Mouse (Mus musculus): ENCODE results near the gene 9530003J23Rik.
A peak's percentile ranks its signal among the peaks of the same experiment; 100 is the strongest.
"Not testable (repeated sequence)": the region's sequence is repeated elsewhere in the genome, so short reads cannot be mapped to it uniquely, and the experiment has no call there.

Gene 9530003J23Rik

DNA sequence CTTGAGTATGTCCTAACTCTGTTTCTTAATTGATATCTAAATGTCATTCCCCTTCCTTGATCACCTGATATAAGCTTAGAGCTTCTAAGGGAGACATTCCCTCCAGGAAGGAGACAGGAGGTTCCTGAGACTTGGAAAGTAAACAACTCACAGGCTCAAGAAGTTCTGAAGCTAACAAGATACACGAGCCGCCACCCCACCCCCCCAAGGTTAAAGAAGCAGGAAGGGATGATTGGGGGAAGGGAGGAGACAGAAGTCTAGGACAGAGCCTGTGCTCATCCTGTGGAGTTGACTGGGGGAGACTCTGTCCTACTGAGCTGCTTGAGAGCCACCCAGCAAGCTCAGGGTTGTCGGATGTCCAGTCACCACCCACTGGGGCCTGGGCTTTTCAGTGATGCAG is 12.5 kb downstream of the 9530003J23Rik start:
- no peak for DNase-seq (ENCODE audit: extremely low read depth, insufficient read length, low spot score)

DNA sequence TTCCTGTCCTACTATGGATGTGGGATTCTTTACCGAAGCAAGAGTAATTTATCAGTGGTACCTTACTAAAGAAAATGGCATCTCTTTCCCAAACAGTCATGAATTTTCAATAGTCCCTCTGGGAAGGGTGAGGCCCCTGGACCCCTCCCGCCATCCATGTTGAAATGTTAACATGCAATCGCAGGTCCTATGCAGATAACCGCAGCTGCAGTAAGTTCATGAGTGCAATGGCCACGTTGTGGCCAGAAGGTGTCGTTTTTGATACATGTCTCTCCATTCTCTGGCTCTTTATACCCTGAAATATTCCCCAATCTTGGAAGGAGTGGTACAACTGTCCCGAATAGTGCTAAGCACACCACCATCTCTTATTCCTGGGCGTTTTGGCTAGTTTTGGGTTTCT is 13.4 kb downstream of the 9530003J23Rik start:
- no peak for DNase-seq (ENCODE audit: extremely low read depth, insufficient read length, low spot score)

DNA sequence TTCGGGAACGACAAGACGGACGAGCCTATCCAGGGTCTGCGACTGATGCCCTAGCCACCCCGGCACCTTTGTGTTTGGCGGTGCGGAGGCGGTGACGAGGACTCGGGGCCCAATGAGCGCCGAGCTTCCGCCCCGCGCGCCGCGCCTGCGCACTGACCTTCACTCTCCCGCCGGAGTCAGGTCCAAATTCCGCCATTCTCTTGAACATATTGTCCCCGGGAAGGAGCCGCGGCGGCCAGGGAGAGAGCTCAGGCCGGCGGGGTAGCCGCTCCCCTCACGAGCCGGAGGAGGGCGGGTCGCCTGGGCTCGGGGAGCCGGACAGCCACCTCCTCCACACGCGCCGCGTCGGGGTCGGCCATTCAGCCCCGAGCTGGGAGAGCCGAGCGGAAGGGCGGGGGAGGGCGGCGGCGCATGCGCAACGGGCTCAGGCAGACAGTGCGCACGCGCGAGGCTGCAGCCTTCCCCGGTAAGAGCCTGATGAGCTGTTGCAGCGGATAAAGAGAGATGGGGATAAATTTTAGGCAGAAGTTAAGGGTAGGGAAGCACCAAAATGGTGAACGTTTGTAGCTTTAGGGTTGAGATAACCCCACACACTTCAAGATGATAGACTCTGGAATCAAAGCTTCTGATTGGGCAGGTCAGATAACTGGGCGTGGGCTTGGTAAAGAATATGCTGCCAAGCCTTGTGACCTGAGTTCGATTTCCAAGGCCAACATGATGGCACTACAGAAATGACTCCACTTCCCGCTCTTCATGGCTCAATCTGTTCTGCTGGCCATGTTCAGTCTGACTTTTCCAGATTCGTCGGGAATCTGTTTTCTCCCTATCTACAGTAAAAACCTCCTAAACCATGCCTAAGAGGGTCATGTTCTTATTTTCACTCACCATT is 14.2 kb downstream of the 9530003J23Rik start, which contains the start of gene Yeats4:
Gene Yeats4 (minus strand): TSS at position 406 of the 889 bp plus-strand sequence.
- peak; percentile 97 for DNase-seq (ENCODE audit: extremely low read depth, insufficient read length, low spot score)

DNA sequence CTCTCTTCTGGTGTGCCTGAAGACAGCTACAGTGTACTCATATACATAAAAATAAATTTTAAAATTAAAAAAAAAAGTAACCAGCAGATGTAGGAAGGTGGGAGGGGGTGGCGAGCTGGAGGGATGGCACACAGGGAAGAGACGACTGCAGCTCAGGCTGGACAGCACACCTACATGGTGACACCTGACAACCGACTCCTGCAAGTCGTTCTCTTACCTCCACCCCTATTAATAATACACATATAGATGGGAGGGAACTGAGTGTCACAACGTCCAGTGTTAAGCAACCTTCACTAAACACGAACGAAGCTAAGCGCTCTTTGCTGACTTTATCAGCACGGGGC is 14.8 kb downstream of the 9530003J23Rik start:
- DNase-seq (ENCODE audit: extremely low read depth, insufficient read length, low spot score) = no peak

DNA sequence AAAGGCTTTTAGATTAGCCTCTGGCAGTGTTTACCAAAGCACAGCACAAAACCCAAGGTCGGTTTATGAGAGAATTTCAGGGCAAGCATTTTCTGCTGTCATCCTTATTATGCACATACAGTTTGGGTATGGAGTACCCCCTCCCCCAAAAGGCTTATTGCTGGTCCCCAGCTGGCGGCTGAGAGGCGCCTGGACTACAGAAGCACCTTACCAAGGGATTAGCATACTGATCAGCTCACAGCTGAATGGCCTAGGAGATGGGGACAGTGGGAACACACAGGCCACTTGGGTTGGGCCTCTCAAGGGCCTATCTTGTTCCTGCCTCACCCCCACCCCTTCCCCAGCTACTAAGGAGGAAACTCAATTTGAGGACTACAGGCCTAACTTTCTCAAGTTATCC is 15.7 kb downstream of the 9530003J23Rik start:
- DNase-seq (ENCODE audit: extremely low read depth, insufficient read length, low spot score) = no peak

DNA sequence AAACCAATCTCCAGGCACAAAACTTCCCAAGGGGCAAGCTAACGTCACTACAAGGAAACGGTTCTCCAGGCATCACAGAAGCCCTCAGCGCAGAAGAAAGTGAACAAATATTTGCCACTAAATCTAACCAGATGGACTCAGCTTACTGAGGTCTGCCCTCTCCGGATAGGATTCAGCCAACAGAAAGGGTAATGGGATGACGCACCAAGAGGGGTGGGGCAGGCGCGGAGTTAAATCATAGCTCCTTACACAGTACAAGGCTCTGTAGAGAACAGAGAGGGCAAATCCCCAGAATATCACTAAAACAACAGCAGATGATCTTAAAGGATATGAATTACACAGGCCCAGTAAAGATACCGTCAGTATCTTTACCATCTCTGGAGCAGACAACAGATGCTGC is 20.2 kb downstream of the 9530003J23Rik start:
- no peak for DNase-seq (ENCODE audit: extremely low read depth, insufficient read length, low spot score)

DNA sequence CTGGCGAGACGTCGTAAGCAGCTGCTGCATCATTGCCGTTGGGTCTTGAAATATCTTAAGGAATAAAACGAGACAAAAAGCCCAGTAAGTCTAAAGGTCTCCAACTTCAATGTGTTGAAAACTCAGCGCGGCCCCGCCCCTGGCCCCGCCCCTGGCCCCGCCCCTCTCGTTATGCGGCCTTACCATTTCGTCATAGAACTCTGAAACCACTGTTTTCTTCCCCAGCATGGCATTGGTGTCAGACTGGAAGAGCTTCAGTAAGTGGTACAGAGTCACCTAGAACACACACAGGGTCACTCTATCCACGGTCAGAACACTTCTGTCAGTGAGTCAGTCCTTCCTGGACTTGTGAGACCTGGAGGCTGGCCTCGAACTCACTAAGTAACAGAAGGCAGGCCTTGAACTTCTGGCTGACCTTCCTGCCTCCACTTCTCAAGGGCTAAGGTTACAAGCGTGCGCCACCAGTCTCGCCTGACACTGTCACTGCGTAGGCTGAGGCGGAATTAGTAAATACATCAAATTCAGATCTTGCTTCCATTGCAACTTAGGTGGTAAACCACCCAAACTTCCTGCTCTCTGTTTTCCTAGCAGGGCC is 21.2 kb downstream of the 9530003J23Rik start:
- DNase-seq (ENCODE audit: extremely low read depth, insufficient read length, low spot score) = no peak

DNA sequence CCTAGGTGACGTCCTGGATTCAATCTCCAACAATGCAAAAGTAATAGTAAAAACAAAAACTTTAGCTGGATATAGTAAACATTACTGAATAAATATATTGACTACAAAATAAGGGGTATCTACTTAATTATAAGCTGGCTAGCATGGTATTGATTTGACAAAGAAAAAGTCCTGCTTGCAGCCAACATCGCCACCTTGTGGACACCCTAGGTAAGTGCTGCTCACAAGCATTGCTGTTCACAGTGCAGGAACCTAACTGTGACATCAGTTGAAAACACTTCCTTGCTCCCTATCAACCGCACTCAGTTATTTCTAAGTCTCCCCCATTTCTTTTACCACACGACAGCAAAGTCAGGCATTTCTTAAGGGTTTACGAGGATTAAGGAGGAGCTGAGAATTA is 21.7 kb downstream of the 9530003J23Rik start:
- no peak for DNase-seq (ENCODE audit: extremely low read depth, insufficient read length, low spot score)

DNA sequence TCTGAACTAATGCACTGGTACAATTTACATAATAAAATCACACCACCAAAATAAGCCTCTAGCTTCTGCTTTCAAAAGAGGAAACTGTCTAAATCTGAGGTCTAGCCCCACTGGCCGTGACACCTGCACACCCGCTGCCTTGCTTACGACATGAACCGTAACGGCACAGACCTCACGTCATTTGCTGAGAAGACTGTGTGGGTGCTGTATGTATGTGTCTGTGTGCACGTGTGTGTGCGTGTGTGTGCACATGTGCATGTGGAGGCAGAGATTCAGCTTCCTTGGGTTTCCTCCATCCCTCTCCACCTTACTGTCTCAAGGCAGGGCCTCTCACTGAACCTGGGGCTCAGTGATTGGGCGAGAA is 22.4 kb downstream of the 9530003J23Rik start:
- DNase-seq (ENCODE audit: extremely low read depth, insufficient read length, low spot score) = no peak

DNA sequence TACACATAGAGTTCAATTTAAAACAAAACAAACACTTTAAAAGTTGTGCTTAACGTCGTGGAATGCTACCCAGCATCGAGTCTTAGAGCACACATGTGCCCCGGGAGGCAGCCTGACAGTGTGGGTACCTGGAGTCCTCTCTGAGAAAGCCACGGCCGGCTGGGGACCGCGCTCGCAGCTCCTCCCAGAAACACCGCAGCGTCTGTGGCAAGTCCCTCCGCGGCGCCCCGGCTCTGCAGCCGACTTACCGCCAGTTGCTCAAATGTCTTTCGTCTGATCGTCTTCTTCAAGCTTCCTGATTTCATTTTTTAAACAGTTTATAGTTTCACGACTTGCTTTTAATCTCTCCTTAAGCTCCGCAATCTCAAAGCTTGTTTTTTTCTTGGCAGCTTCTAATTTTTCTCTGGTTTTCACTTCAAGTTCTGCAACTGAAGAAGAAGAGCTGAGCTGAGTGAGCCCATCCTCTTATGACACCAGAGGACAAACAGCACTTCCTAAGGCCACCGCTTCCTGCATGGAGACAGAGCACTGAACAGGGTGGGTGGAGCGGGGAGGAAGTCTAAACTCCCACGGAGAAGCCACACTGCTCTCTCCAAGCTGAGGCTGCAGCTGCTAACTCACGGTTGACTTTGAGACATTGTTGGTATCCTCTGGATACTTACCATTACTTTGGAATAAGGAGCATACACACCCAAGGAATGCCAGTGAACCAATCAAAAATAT is 22.9 kb downstream of the 9530003J23Rik start:
- DNase-seq (ENCODE audit: extremely low read depth, insufficient read length, low spot score) = no peak

DNA sequence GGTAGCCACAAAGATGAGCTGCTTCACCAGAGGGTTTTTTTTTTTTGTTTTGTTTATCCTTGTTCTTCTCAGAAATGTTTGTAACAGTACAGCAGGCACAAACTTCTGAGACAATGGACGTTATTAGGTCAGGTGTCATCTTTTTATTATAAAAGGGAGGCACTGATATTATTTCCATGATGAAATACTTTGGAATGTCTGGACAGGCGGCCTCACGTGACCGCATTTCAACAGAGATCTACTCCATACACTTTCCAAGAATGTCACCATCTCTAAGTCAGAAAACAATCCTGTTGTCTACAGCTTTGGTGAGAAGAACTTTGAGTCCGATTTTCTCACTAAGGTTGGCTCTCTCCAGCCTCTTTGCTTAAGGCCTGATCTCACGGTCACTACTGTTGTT is 27.5 kb downstream of the 9530003J23Rik start:
- no peak for DNase-seq (ENCODE audit: extremely low read depth, insufficient read length, low spot score)

DNA sequence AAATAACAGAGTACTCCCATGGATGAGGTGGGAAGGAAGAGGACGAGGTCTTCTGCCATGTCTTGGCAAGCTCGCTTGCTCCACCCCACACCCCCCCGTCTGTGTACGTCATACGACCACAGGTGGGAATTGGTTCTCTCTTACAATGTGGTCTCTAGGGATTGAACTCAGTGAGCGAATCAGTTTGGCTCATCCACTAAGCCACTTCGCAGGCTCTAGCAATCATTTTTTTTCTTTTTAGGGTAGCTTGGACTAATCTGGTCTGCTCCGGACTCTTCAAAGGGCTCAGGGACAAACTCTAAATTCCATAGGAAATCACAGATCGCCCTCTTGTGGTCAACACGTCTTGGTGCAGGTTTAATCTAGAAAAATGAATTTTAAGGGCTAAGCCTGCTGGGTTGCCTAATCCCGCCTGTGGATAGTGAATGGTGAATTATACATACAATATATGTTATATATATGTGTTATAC is 29.0 kb downstream of the 9530003J23Rik start:
- peak; percentile 50 for DNase-seq (ENCODE audit: extremely low read depth, insufficient read length, low spot score)

DNA sequence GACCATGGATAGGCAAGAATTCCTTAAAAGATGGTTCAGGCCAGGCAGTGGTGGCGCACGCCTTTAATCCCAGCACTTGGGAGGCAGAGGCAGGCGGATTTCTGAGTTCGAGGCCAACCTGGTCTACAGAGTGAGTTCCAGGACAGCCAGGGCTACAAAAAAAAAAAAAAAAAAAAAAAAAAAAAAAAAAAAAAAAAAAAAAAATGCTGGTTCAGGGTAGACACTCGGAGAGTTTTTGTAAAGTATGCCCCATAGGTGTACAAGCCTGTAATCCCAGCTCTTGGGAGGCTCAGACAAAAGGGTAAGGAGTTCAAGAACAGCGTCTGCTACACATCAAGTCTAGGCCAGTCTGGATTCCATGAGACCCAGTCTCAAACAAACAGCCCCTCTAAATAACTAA is 29.7 kb downstream of the 9530003J23Rik start:
- not testable (repeated sequence) for DNase-seq (ENCODE audit: extremely low read depth, insufficient read length, low spot score)

DNA sequence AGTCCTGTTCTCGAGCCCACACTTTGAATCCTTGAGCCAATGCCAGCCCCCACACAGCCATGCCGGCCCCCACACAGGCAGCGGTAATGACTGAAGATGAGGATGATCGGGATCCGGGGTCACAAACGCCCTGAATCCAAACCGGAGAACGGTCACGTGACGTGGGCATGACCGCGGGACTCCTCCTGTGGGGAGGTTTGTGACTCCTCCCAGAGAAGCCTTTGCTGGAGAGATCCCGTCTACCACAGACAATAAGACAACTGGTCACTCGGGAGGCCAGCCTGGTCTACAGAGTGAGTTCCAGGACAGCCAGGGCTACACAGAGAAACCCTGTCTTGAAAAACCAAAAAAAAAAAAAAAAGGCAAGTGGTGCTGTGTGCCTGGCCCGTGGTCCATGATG is 30.3 kb downstream of the 9530003J23Rik start:
- DNase-seq (ENCODE audit: extremely low read depth, insufficient read length, low spot score) = no peak

DNA sequence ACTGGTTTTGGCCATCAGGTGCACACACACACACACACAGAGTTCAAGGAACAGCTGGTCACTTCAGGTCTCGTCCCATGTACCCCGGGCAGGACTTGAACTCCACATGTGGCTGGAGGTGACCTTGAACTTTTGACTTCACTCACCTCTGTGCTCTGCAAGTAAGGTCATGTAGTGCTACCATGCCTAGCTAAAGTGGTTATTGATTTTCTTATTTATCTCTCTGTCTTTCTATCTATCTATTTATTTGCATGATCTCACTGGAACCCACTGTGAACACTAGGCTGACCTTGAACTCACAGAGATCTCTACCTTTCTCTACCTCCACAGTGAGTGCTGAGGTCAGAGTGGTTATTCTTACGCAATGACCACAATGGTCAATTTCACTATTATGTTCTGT is 32.4 kb downstream of the 9530003J23Rik start:
- DNase-seq (ENCODE audit: extremely low read depth, insufficient read length, low spot score) = no peak

DNA sequence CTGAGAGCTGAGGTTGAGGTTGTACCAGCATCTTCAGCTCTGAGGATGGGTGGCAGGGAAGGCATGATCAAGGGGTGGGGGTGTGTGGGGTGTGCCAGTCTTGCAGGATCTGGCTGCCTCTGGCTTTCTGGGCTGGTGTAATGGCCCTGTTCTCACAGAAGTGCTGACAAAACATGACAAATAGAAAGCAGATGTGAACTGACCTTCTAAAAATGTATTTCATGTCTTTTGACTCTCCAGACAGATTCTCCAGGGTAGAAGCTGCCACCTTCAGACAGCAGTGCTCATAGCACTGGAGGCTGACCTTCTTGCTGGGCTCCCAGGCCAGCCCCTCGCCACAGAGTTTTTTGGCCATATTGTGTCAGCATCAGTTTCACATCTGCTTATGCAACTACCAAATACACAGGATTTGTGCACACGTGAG is 34.9 kb downstream of the 9530003J23Rik start:
- no peak for DNase-seq (ENCODE audit: extremely low read depth, insufficient read length, low spot score)

DNA sequence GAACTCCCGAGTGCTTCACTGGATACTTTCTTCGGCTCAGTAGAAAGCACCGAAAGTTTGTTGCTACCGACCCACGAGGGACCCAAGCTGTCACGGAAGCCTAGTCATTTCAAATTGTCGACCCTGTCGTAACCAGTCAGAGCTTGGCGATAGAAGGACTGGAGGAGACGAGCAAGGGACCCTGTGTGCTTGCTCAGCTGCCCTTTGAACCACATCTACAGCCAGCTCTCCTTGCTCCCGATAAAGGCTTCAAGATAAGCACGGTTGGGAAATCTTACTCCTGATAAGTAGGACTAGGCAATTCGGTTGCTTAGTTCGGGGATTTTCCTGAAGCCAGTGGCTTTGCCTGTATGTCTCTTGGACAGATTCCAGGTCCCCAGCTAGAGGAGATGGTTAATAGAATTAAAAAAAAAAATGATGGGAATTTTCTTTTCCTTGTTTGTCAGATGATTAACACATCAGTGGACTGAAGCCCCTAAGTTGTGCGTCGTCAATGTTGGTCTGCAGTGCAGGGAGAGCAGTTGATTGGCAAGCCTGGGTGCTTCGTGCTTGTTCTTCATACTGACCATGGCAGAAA is 35.4 kb downstream of the 9530003J23Rik start:
- DNase-seq (ENCODE audit: extremely low read depth, insufficient read length, low spot score) = no peak

DNA sequence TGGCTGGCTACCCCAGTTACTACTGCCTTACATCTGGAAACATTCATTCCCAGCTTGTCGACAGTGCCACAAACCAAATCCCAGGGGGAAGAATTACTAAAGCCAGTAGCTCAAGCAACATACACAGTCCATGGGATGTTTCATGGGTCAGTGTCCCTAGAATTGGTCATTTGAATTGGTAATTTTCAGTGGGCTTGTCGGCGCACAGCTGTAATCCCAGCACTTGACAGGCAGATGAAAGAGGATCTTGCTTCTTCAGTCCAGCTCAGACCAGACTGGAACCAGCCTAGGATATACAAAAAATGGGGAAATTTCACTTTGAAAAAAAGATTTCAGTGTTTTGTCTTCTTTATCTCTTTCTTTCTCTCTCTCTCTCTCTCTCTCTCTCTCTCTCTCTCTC is 38.8 kb downstream of the 9530003J23Rik start:
- DNase-seq (ENCODE audit: extremely low read depth, insufficient read length, low spot score) = no peak

DNA sequence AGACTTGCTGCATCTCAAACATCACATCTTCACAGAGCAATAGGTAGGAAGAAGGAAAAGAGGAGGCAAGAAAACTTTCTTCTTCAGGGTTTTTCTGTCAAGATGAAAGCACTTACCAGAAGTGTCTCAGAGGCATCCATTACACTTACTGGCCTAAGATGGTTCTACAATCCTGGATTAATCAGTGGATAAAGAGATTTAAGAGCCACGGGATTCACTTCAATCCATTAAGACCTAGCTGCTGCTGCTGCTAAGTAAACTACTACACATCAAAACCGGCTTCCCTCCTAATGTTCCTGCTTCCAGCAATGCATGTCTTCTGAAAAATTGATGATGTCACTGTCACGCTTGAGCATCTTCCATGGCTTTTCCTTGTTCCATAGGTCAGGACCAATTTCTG is 41.8 kb downstream of the 9530003J23Rik start:
- no peak for DNase-seq (ENCODE audit: extremely low read depth, insufficient read length, low spot score)

DNA sequence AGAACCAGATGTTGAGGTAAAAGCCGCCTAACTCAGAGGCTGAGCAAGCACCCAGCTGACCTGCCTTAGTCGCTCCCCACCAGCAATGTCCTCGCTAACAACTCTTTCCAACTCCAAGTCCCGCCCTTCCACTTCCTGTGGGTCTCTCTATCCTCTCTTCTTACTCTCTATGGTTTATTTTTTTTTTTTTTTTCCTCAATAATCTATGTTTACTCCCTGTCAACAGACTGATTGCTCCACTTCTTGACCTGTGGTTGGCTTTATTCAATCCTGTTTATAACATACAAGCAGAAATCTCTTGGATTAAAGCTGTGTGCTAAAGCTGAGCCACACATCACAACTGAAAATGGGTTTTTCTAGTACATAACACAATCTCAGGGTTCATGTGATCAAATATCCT is 42.8 kb downstream of the 9530003J23Rik start:
- no peak for DNase-seq (ENCODE audit: extremely low read depth, insufficient read length, low spot score)

DNA sequence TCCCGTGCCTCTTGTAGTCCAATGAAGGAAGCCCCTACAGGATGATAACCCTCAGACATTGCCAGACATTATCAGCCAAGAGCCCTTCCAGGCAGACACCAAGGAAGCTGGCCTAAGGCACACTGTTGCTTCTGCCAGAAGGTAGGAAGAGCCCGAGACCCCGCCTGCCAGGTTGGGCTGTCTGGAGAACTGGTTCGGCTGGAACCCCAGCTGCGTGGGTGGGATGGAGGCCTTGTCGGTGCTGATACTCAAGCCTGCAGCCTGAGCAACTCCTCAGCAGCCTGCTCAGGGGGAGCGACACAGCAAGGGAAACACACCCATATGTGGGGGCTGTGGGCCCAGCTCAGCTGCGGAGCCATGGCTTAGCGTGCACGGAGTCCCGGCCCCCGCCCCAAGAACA is 43.5 kb downstream of the 9530003J23Rik start:
- no peak for DNase-seq (ENCODE audit: extremely low read depth, insufficient read length, low spot score)

All from 3134 (cell line).